Mouse (Mus musculus) cortical plate, adult 2 months (tissue): ENCODE data around the gene Brdt.

Source experiments
- CTCF ChIP-seq: fragments of 200-500 bp; IDR thresholded peaks from 2 replicates; pipeline ENCODE4 v1.5.1; 2011; ENCODE audit warnings: mild to moderate bottlenecking, control low read depth, low read length; ENCODE audit not compliant: insufficient read depth; ENCODE audit errors: extremely low read depth
- POLR2A ChIP-seq: fragments of 200-500 bp; IDR thresholded peaks from 2 replicates; pipeline ENCODE4 v1.6.1; 2011; ENCODE audit warnings: mild to moderate bottlenecking, low read length, control low read depth; ENCODE audit not compliant: insufficient read depth; ENCODE audit errors: extremely low read depth

GRCm38 (mm10) chr5:107288427-107289233 is 42.3 kb upstream of the Brdt start:
- TF ChIP-seq CTCF: no peak
- no peak for TF ChIP-seq POLR2A
